Mouse (Mus musculus) T-cell, adult 2 months (primary cell): ENCODE data around the gene Clasp1.

ENCODE experiments used
- DNase-seq: peaks from one replicate; pipeline ENCODE4 v3.0.0; 2022; ENCODE audit warnings: low spot score

The Clasp1 gene

DNA sequence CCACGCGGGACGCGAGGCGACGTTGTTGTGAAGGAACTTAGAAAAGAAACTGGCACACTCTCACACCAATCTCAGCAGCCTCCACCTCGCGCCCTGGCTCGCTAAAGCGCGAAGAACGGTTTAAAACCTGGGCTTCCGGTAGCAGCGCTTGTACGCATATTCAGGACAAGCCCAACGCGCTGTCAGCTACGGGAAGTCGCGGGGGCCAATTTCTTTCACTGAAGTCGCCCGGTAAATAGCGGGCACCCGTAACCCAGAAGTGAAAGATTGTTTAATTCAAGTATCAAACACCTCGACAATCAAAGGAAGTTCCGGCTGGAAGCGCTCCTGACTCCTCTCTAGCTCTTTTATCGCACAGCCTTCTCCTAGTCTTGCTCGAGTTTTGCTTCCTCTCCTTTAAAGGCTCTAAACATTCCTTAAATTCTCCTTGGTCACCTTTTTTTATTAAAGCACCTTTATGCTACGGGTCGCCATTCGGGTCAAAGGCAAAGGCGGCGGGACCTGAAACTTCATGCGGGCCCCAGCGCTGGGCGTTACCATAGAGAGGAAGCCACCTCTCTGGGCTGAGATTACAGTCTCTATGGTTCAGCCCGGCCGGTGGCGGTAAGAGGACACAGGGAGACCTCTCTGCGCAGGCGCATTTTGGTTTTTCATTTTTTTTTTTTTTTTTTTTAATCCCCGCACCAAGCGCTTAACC is at the start of gene Clasp1:
Gene Clasp1 (plus strand): TSS at position 302 of the 697 bp plus-strand sequence.
- peak; percentile 96 for DNase-seq

DNA sequence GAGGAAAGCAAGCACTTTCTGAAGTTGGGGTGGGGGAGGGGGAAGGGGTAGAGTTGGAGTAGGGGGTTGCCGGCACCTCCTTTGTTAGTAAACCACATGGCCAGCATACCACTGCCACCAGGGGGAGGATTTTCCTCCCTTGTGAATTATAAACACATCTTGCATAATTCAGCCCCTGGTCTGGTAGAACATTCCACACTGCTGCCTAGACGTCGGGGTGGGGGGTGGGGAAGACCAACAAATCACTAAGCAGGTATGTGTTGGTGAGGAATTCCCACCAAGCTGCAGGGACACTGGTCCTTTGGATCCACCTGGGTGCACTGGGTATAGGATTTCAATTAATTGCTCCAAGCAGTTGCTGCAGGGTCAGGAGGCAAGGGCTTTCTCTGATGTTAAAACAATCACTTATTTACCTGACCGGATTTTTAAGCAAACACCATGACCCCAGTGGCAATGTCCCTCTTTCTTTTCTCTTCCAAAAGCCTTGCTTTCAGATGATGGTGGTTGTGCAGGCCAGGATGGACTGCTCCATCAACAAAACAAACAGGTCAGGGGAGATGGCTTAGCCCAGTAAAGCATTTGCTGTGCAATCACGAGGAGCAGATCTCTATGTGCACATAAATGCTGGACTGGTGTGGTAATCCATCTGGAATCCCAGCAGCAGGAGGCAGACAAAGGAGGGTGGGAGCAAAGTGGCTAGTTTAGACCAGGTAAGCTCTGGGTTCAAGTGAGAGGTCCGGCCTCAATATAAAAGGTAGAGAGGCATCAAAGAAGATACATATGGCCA is 45.0 kb upstream of the Clasp1 start:
- no peak for DNase-seq

DNA sequence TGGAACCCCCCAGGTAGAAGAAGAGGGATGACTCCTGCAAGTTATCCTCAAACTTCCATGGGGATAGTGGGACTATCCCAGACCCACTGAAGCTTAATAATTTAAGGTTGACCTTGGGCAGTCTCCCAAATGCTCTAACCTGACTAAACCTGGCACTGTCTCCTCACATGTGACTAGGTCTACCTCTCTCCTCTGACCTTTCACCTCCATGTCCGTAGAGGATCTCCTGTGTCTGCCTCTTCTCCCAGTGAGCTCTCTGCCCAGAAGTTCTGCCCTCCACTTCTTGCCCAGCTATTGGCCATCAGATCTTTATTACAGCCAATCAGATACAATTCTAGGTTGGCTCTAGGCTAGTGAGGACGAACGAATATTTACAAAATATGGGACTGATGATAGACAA is 38.9 kb upstream of the Clasp1 start:
- DNase-seq: no peak

DNA sequence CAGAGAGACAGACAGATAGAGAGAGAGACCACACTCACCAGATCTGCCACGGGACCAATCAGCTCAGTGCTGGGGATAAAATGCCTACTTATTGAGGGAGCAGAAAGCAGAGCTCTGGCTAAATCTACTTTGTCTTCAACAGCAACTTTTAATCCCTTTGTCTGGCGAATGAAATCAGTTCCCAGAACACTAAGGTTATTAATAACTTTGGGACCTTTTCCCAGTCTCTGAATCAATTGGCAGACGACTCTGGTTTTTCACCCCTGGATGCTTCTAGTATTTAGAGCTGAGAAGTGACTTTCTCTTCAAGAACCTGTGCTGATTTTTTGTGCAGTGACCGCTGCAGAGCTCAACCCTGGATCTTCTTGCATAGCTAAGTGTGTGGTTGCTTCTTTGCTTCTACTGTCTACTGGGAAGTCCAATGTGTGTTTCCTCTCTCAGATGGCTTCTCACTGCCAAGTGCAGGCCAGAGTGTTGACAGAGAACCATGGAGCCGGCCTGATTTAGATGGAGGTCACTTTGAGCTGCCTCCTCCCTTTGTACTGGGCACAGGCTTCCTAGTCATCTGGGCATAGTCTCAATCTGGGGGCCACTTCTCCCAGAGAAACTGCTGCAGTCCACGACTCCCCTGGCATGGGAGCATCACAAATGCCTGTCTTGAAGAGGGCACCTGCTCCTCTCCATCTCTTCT is 29.6 kb upstream of the Clasp1 start:
- DNase-seq: no peak

DNA sequence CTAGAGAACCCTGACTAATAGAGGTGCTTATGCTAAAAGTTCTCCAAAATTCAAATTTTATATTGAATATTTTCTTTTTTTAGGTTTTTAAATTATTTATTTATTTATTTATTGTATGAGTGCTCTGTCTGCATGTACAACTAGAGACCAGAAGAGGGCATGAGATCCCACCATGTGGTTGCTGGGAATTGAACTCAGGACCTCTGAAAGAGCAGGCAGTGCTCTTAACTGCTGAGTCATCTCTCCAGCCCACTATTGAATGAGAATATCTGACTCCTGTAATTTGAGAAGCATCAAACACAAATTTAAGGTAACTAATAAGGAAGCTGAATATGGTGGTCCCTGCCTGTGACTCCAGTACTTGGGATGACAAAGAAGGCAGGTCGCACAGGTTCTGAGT is 20.9 kb upstream of the Clasp1 start:
- peak; percentile 14 for DNase-seq

DNA sequence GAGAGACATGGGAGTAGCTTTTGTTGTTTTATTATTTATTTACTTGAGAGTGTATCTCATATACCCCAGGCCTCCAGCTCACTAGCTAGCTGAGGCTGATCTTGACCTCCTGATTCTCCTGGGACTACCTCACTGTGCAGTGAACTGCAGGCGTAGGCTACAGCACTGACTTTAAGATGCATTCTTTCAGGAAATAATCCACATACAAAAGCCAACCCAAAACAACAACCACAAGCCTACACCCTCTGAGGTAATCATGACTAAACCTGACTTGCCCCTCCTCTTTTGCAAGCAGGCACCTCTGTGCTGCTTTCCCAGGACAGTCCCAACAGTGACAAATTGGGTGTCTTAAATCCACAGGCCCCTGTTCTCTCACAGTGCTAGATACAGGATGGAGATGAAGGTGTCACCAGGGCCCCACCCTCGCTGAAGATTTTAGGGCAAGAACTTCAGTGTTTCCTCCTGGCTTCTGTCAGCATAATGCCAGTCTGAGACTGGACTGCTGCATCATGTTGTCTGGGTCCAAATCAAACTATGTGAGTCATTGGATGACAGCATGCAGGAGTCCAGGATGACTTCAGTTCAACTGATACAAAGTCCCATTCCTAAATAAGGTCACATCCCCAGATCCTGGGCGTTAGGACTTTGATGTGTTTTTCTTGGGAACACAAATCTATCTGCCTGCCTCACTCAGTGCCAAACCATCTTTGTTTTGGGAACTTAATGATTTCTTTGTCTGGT is 20.0 kb upstream of the Clasp1 start:
- no peak for DNase-seq

DNA sequence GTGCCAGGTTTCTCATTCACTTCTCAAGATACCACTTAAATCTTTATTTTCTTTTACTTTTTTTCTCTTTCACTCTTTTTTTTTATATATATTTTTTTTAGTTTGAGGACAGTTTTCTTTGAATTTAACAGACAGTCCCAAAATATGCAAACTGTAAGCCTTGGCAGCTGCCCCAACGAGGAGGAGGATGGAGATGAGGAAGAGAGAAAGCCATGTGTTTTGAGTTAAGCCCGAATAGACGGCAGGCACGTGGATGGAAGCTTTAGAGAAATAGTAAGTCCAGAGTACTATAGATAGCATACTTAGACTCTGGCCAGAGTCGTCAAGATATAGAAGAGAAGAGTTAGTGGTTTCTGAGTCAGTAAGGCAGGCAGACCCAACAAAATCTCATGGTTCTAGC is 11.1 kb upstream of the Clasp1 start:
- no peak for DNase-seq

DNA sequence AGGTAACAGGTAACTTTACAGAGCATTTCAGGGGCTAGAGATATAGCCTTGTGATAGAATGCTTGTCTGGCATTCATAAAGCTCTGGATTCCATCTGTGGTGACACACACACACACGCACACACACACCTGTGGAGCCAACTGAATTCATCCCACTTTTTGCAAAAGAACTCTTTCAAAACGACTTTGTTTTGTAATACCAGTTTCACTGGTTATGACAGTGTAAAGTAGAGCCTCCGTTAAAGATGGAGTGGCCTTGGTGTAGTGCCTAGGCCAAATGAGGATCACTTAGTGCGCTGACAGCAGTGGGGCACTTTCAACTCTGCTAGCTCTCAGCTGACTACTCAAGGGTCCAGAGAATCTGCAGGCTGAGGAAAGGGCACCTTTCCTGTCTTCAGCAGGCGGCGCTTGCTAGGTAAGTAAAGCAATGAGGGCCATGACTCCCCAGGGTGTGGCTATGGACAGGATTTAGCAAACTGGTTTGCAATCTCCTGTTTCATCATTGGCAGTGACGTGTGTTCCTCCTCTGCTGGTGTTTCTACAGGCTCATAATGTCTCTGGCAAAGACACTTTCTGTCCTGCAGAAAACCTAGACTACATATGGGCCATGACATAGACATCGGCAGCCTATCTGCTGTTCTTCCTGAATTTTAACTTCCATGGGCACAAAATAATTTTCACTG is 8.6 kb upstream of the Clasp1 start:
- DNase-seq: no peak

DNA sequence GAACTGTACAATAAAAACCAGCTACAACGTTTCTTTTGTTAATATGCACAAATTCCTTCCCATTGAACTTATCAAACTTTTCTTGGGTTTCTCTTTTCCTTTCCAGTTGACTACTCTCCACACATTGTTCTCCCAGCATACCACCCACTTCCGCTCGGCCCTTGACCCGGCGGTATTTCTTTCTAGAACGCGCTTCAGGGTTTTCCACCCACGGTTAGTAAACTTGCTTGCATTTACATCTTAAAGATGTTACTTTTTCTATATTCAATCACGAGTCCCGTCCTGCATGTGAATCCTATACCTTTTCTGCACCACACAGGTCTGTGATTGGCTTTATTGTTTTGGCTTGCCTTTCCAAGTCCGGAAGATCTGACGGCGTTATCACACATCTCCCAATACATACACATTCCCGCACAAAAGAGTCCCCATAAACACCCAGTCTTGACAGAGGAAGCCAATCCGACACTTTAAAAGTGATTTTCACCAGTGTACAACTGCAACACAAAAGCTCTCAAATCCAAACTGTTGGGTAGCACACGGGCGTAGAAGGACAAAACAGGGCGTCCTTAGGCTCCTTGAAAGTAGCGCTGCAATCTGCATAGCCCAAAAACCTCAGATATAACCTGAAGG is 616 bp upstream of the Clasp1 start:
- peak; percentile 74 for DNase-seq

DNA sequence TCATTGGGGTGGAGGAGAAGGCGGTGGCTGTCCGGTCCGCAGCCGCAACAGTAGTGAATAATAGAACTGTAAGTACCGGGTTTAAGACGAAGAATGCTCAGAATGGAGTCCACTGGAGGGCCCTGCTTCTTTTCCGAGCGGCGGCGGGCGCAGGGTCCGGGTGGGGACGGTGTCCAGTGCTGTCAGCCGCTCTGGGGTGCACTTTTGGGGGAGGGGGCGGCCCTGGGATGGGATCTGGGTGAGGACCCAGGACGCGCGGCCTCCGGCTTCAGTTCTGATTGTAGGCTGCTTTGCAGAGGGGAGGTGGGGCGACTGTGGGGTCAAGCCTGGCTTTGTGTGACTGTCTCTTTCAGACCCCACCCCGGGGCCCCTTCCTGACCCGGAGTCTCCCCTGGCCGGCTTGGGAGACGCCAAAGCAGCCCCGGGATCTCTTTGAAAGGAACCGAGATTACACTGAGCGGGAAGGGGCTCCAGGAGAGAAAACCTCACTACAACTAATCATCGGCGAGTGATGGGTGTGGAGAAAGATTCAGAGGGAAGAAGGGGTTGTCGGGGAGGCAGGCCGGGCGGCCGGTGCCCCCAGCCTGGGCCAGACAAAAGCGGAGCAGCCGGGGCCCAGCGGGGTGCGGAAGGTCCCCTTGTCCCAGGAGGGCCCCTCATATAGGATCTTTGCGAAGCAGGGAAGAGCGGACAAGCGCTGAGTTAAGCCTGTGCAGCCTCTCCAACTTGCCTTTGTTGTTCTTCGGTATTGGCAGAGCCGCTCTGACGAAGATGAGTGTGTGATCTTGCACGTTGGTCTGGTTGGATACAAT is 802 bp downstream of the Clasp1 start:
- peak; percentile 41 for DNase-seq

DNA sequence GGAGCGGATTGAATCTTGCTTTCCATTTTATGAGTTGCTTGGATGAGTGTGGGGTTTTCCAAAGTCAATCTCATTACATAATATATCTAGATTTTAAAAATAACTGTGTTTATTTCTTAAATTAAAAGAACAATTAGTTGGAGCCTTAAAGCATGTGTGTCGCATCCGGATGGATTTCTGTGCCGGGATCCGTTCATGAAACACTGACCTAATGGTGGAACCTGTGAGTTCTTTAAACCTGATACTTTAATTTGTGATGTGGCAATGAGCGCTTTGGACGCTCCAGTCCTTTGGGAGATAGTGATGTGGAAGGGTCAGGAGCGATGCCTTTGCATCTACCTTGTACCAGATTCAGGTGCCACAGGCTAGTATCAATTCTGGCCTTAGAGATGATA is 1.4 kb downstream of the Clasp1 start:
- no peak for DNase-seq

DNA sequence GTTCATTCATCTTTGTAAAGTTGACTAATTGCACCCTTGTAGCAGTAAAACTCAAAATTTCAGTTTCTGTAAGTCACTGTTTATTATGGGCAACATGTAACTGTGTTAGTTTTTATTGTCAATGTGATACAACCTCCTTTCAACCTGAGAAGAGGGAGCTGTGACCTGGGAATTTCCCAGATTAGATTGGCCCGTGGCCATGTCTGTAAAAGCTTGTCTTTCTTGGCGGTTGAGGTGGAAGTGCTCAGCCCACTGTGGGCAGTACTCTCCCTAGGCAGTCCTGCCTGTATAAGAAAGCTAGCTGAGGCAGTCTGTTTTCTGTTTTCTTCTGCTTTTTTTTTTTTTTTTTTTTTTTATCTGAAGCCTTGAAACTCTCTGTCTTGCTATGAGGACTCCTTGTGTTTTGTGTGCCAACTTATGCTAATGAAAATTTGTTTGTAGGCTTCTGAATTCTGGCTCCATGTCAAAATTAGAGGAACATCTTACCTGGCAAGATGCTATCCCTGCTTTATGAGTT is 2.1 kb downstream of the Clasp1 start:
- peak; percentile 2 for DNase-seq

DNA sequence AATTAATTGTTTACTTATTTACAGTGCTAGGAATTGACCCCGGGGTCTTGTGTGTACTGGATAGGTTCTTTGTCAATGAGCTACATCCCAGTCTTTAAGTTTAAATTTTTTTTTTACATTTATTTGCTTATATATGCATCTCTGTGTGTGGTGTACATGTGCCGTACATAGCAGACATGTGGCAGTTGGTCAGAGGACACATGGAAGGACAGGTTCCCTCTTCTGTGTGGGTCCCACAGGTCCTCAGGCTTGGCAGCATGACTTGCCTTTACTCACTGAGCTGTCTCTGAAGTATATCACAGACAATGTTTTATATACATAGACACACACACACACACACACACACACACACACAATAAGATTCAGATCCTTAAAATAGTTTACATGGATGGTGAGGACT is 3.4 kb downstream of the Clasp1 start:
- DNase-seq: no peak

DNA sequence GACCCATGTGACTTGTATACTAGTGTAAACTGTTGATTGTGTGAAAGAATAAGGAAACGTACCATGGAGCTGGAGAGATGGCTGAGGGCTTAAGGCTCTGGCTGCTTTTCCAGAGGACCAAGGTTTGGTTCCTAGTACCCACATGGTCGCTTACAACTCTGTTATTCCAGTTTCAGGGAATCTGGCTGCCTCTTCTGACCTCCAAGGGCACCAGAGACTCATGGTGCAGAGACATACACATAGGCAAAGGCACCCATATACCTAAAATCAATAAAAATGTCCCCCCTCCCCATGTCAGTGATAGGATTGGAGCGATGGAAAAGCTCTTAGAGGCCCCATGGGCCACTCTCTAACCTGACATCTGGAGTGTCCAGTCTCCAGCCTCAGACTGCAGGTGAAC is 5.1 kb downstream of the Clasp1 start:
- DNase-seq: no peak

DNA sequence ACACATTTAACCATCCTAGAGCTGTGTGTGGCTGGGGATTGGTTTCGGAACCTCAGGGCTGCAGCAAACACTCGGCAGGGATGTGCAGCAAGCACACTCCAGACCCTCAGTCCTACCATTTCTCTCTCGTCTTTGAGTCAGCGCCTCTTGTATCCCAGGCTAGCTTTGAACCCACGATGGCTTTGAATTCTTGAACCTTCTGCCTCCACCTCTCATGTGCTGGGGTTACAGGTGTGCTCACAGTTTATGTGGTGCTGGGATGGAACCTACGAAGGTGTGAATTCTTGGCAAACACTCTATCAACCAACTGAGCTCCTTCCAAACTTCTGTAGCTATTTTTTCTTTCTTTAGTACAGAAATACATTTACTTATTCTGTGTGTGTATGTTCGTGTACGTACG is 9.0 kb downstream of the Clasp1 start:
- no peak for DNase-seq

DNA sequence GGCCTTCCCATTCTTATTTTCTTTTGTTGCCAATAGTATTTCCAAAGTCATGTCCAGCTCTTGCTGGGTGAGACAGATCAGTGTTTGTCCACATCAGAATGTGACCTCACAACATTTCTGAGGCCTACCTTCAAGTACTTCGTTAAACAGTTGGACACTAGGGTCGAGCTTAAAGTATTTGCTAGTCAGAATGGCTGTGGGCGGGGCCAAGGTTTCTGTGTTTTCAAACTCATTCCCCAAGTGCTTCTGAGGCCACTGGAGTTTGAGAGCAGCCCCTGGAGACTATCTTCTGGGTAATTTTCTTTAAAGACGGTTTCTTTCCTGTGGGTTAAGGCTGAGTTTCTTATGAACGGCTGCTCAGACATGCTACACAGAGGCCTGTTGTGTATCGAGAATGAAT is 9.7 kb downstream of the Clasp1 start:
- no peak for DNase-seq

DNA sequence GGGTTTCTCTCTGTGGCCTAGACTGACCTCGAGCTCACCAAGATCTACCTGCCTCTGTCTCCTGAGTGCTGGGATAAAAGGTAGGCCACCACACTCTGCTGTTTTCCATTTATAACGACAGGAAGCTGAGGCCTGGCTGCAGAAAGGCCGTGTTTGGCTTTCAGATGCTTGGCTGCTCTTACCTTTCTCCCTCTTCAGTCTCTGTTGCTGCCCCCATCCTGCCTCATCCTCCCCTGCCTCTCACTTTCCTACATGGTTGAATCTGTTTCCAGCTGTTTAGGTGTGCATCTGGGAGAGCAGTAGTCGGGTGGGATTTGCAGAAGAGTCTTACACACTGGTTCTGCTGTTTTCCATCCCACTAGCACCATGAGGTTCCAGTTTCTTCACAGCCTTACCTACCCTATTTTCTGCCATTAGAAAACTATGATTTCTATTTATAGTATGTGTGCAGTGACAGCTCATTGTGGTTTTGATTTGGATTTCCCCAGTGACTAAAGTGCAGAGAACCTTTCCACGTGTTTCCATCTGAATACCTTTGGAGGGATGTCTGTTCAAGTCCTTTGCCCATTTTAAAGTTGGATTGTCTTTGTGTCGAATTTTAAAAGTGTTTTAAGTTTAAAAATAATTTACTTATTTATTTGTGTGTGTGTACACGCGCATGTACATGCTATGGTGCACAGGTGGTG is 10.9 kb downstream of the Clasp1 start:
- no peak for DNase-seq

DNA sequence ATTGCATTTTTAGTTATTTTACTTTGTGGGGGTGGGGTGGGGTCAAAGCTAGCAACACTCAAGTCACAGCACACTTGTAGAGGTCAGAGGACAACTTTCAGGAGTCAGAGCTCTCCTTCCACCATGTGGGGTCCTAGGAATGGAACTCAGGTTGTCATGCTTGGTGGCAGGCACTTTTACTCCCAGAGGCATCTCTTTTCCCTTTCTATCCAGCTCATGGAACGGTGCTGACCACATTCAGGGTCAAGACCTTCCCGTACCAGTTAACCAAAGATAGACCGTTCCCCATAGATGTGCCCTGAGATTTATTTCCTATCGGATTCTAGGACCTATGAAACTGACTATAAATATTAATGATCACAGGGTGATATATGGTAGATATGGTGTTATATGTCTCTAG is 13.1 kb downstream of the Clasp1 start:
- no peak for DNase-seq

DNA sequence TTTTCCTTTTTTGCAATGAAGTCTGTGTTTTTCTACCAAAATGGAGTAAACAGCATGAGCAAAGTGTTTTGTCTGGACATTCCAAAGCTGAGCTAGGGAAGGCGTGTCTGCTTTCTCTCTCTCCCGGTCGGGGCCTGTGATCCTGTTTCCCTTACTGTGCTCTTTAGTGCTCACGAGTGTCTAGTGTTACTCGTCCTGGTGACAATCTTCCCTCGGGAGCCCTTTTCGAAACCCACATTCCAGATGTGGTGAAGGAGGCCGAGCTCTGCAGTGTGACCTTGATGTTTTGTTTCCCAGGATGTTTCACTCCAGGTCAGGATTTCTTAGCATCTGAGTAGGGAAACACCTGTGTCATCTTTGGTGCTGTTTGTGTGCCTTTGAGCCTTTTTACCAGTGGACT is 13.7 kb downstream of the Clasp1 start:
- DNase-seq: no peak

DNA sequence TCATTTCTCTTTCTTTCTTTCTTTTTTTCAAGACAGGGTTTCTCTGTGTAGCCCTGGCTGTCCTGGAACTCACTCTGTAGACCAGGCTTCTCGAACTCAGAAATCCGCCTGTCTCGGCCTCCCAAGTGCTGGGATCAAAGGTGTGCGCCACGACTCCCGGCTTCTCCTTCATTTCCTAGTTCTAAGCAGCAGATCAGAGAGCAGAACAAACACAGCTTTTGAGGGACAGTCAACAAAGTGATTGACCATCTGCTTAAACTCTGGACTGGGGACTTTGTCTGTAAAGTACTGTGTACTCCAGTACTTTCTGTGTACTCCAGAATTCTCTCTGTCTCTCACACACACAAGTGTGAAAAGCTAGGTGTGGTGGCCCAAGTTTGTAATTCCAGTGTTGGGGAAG is 14.1 kb downstream of the Clasp1 start:
- no peak for DNase-seq
